Mouse (Mus musculus) intestine, embryonic 15.5 days (tissue): ENCODE measurements around the gene Top2b. TPM values are rescaled to one million over a fixed set of nuclear protein-coding genes. Genes with fewer than 3 reads are reported as not detected.
A peak's percentile ranks its signal among the peaks of the same experiment; 100 is the strongest.

ENCODE experiments used
- ATAC-seq: fragments of 200-750 bp; cut with Nextera tagmentation; 2 replicates; pipeline ENCODE4 v1.8.0; 2017; ENCODE audit warnings: moderate TSS enrichment, moderate library complexity
- H3K27ac ChIP-seq: fragments of 300-500 bp; sonication (generic); 2 replicates; pipeline ENCODE4 v1.5.1; 2015; ENCODE audit warnings: mild to moderate bottlenecking, inconsistent platforms
- H3K27me3 ChIP-seq: fragments of 300-500 bp; sonication (generic); replicated peaks from 2 replicates; pipeline ENCODE4 v1.6.1; 2015; ENCODE audit warnings: inconsistent platforms
- H3K36me3 ChIP-seq: fragments of 300-500 bp; sonication (generic); 2 replicates; pipeline ENCODE4 v1.6.1; 2015; ENCODE audit warnings: inconsistent platforms
- H3K4me1 ChIP-seq: fragments of 300-500 bp; sonication (generic); replicated peaks from 2 replicates; pipeline ENCODE4 v1.6.1; 2015; ENCODE audit warnings: inconsistent platforms
- H3K4me2 ChIP-seq: fragments of 300-500 bp; sonication (generic); replicated peaks from 2 replicates; pipeline ENCODE4 v1.6.1; 2015; ENCODE audit warnings: mild to moderate bottlenecking, inconsistent platforms
- H3K4me3 ChIP-seq: fragments of 300-500 bp; sonication (generic); replicated peaks from 2 replicates; pipeline ENCODE4 v1.5.1; 2015; ENCODE audit warnings: inconsistent platforms
- H3K9ac ChIP-seq: fragments of 300-500 bp; sonication (generic); 2 replicates; pipeline ENCODE4 v1.6.1; 2015; ENCODE audit warnings: inconsistent platforms
- H3K9me3 ChIP-seq: fragments of 300-500 bp; sonication (generic); 2 replicates; pipeline ENCODE4 v1.6.1; 2016; ENCODE audit warnings: inconsistent platforms
- WGBS: fragments of 180-500 bp; shearing (Covaris S2); methylation state at CpG from one replicate; pipeline ENCODE4 v1.1.7; 2015; 5-methylcytosine and 5-hydroxymethylcytosine counted together
- polyA plus RNA-seq: library from polyadenylated mRNA; unstranded; fragments of >200 nt; fragmentation: Nextera tagmentation; extraction: Ambion mirVana; gene quantifications from 2 replicates; pipeline ENCODE4 v1.2.1, GENCODE M21; 2015

Top2b gene
- 33.3 and 43.3 TPM in 2 replicates for polyA plus RNA-seq

- peak within 1 kb of the TSS; percentile 97 for H3K4me3 ChIP-seq
- peak within 1 kb of the TSS; percentile 99 for H3K9ac ChIP-seq
- H3K36me3 ChIP-seq: no peaks in the 10 kb centered on the region
- H3K27me3 ChIP-seq: no peaks in the 10 kb centered on the region
- 0% methylated on average over 32 of the region's 32 CpGs for WGBS
- peak within 1 kb of the TSS; percentile 98 for H3K27ac ChIP-seq
- peaks cover 8% of the 10 kb centered on the region; the same call in 1 of the 2 replicates for H3K4me1 ChIP-seq
- peak; percentile 99 for ATAC-seq
- peak within 1 kb of the TSS; percentile 82 for H3K4me2 ChIP-seq
- no peaks in the 10 kb centered on the region for H3K9me3 ChIP-seq
These were observed at the start of gene Top2b for GRCm38 (mm10) chr14:16364878-16365337. TSS of gene Top2b (plus strand) at chr14:16365179.

DNA sequence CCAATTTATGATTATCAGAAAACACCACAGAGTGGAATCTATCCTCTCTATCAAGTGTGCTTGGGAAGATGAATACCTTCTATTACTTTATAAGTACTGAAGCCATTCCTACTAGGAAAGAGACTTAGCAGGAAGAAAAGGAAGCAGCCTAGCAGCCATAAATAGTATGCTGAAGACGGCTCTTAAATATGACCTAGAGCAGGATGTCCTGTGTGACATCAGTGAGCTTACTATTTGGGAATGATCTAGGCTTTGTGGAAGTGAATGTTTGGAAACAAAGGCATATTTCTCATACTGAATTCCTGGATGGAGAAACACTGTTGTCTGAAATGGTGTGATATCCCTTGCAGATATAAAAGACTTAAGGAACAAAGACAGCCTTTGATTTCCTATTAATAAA, 48.3 kb upstream of the Top2b start:
- Histone ChIP-seq H3K9ac (no peak overlapping the region), H3K27me3 (no peaks in the 10 kb centered on the region), H3K9me3 (no peaks in the 10 kb centered on the region), H3K4me3 (no peak overlapping the region), H3K36me3 (no peaks in the 10 kb centered on the region), H3K4me1 (peaks cover 8% of the 10 kb centered on the region; the same call in 1 of the 2 replicates), H3K4me2 (no peak overlapping the region), H3K27ac (no peak overlapping the region)
- ATAC-seq: no peak
- 55% methylated on average over 1 of the region's 1 CpGs for WGBS

DNA sequence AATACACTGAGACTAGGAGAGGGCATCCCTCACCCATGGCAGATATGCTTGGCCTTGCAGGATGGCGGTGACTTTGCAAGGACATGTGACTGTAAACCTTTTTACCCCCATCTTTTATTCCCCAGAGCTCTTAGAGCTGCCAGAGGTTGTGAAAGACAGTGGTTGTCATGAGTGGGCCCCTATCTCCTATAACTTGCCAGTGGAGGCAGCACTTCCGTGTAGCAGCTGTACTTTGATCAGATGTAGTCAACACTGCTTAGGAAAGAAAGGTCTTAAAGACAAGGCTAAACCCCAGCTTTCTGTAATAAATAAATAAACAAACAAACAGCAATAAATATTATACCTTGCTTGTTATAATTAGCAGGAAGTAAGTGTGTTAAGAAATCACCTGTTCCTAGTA, 45.2 kb upstream of the Top2b start:
- Histone ChIP-seq H3K9ac (no peak overlapping the region), H3K4me1 (no peaks in the 10 kb centered on the region), H3K36me3 (no peaks in the 10 kb centered on the region), H3K27ac (no peak overlapping the region), H3K4me2 (no peak overlapping the region), H3K9me3 (no peaks in the 10 kb centered on the region), H3K27me3 (no peaks in the 10 kb centered on the region), H3K4me3 (no peak overlapping the region)
- WGBS: 68% methylated on average over 2 of the region's 2 CpGs
- ATAC-seq: peak; percentile 88

DNA sequence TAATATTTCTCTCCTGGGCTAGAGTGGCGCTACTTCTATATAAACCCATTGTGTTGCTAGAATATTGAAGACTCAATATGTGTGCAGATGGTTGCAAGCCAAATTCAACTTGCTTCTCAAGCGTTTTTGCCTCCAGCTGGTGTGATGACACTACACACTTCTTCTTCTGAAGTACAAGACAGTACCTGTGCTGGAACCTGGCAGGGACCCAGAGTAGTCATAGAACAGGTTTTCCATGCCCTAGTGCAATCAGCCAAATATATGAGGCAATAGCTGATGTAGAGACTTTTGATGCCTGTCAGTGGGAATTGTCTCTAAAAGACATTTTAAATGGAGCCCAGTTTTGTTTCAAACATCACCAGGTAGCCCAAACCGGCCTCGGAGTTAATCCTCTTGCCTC, 40.6 kb upstream of the Top2b start:
- no peaks in the 10 kb centered on the region for H3K4me1 ChIP-seq
- no peaks in the 10 kb centered on the region for H3K27me3 ChIP-seq
- 81% methylated on average over 4 of the region's 4 CpGs for WGBS
- no peak overlapping the region for H3K4me3 ChIP-seq
- ATAC-seq: no peak
- H3K9me3 ChIP-seq: no peaks in the 10 kb centered on the region
- no peak overlapping the region for H3K4me2 ChIP-seq
- no peaks in the 10 kb centered on the region for H3K36me3 ChIP-seq
- no peak overlapping the region for H3K27ac ChIP-seq
- no peak overlapping the region for H3K9ac ChIP-seq

GRCm38 (mm10) chr14:16325208-16325607, 39.8 kb upstream of the Top2b start:
- ATAC-seq: no peak
- H3K4me1 ChIP-seq: no peaks in the 10 kb centered on the region
- H3K27me3 ChIP-seq: no peaks in the 10 kb centered on the region
- H3K36me3 ChIP-seq: no peaks in the 10 kb centered on the region
- no peak overlapping the region for H3K27ac ChIP-seq
- no peak overlapping the region for H3K4me2 ChIP-seq
- 44% methylated on average over 1 of the region's 1 CpGs for WGBS
- no peak overlapping the region for H3K9ac ChIP-seq
- no peak overlapping the region for H3K4me3 ChIP-seq
- H3K9me3 ChIP-seq: no peaks in the 10 kb centered on the region

GRCm38 (mm10) chr14:16328531-16328930, 36.4 kb upstream of the Top2b start:
- no peak overlapping the region for H3K27ac ChIP-seq
- no peaks in the 10 kb centered on the region for H3K27me3 ChIP-seq
- H3K9ac ChIP-seq: no peak overlapping the region
- no peaks in the 10 kb centered on the region for H3K36me3 ChIP-seq
- 11% methylated on average over 2 of the region's 2 CpGs for WGBS
- no peaks in the 10 kb centered on the region for H3K4me1 ChIP-seq
- peak; percentile 88 for ATAC-seq
- no peak overlapping the region for H3K4me3 ChIP-seq
- no peaks in the 10 kb centered on the region for H3K9me3 ChIP-seq
- no peak overlapping the region for H3K4me2 ChIP-seq

- ATAC-seq: peak; percentile 4; the same call in 1 of the 2 replicates
- 0 out of 2 replicates have a peak overlapping the region, but pooled peaks have one; percentile 18 for H3K27ac ChIP-seq
- H3K9me3 ChIP-seq: no peaks in the 10 kb centered on the region
- H3K4me2 ChIP-seq: no peak overlapping the region
- H3K4me1 ChIP-seq: no peaks in the 10 kb centered on the region
- no peaks in the 10 kb centered on the region for H3K36me3 ChIP-seq
- H3K9ac ChIP-seq: no peak overlapping the region
- H3K27me3 ChIP-seq: no peaks in the 10 kb centered on the region
- WGBS: 46% methylated on average over 5 of the region's 5 CpGs
- H3K4me3 ChIP-seq: no peak overlapping the region
These were observed 36.0 kb upstream of the Top2b start for GRCm38 (mm10) chr14:16328959-16329480.

GRCm38 (mm10) chr14:16329756-16330155, 35.2 kb upstream of the Top2b start:
- H3K4me2 ChIP-seq: no peak overlapping the region
- no peak overlapping the region for H3K9ac ChIP-seq
- H3K4me3 ChIP-seq: no peak overlapping the region
- WGBS: 67% methylated on average over 3 of the region's 3 CpGs
- no peaks in the 10 kb centered on the region for H3K9me3 ChIP-seq
- no peaks in the 10 kb centered on the region for H3K36me3 ChIP-seq
- no peaks in the 10 kb centered on the region for H3K27me3 ChIP-seq
- no peaks in the 10 kb centered on the region for H3K4me1 ChIP-seq
- no peak overlapping the region for H3K27ac ChIP-seq
- ATAC-seq: no peak

- Histone ChIP-seq H3K36me3 (no peaks in the 10 kb centered on the region), H3K4me1 (0 out of 2 replicates have a peak, but pooled peaks cover 4% of the 10 kb centered on the region), H3K4me3 (no peak overlapping the region), H3K9ac (no peak overlapping the region), H3K27me3 (no peaks in the 10 kb centered on the region), H3K9me3 (no peaks in the 10 kb centered on the region), H3K4me2 (no peak overlapping the region), H3K27ac (no peak overlapping the region)
- ATAC-seq: no peak
- 90% methylated on average over 3 of the region's 3 CpGs for WGBS
These were observed 30.7 kb upstream of the Top2b start for GRCm38 (mm10) chr14:16334260-16334659.

DNA sequence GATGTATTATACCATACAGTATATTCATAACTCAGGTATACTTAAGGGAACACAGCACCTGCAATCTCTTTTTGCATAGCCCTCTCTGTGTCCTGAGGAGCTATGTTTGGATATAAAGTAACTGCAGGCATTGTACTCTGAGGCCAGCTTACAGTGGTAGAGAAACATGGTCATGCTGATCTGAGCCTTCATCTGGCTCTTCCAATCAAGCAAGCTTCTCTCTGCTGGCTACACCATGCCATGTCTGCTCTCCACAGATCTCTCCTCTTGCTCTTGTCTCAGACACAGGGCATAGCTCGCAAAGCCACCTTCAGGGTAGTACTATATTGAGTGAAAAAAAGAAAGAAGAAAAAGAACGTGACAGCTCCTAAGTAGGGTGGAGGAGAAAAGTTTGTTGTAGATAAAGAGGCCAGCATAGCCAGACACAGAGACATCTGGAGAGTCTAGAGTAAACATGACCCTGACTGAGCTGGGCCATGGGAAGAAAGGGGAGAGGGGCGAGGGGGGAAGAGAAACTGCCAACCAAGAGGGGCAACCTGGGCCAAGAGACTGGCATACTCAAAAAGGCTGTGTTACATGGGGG, 29.1 kb upstream of the Top2b start:
- Histone ChIP-seq H3K9me3 (no peaks in the 10 kb centered on the region), H3K27me3 (no peaks in the 10 kb centered on the region), H3K36me3 (no peaks in the 10 kb centered on the region), H3K4me3 (no peak overlapping the region), H3K4me2 (no peak overlapping the region), H3K27ac (no peak overlapping the region), H3K4me1 (0 out of 2 replicates have a peak, but pooled peaks cover 4% of the 10 kb centered on the region), H3K9ac (no peak overlapping the region)
- 23% methylated on average over 3 of the region's 3 CpGs for WGBS
- peak; percentile 47 for ATAC-seq

GRCm38 (mm10) chr14:16347505-16347904, 17.5 kb upstream of the Top2b start:
- WGBS: 65% methylated on average over 9 of the region's 9 CpGs
- no peak for ATAC-seq
- no peaks in the 10 kb centered on the region for H3K4me1 ChIP-seq

DNA sequence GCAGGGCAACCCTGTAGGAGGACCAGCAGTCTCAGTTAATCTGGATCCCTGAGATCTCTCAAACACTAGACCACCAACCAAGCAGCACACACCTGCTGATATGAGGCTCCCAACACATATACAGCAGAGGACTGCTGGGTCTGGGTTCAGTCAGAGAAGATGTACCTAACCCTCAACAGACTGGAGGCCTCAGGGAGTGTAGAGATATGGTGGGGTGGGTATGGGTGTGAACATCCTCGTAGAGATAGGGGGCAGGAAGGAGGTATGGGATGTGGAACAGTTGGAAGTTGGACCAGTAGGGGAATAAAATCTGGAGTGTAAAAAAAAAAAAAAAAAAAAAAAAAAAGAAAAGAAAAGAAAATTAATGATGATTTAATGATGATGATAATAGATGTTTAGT, 5.3 kb upstream of the Top2b start:
- Histone ChIP-seq H3K9me3 (no peaks in the 10 kb centered on the region), H3K27me3 (no peaks in the 10 kb centered on the region), H3K4me3 (no peak overlapping the region), H3K9ac (no peak overlapping the region), H3K4me1 (peaks cover 6% of the 10 kb centered on the region; the same call in 1 of the 2 replicates), H3K36me3 (no peaks in the 10 kb centered on the region), H3K27ac (no peak overlapping the region), H3K4me2 (no peak overlapping the region)
- 56% methylated on average over 1 of the region's 1 CpGs for WGBS
- no peak for ATAC-seq

More at GRCm38 (mm10) chr14:16347505-16347904, 17.5 kb upstream of the Top2b start:
- no peak overlapping the region for H3K27ac ChIP-seq
- no peaks in the 10 kb centered on the region for H3K36me3 ChIP-seq
- H3K9ac ChIP-seq: no peak overlapping the region
- H3K27me3 ChIP-seq: no peaks in the 10 kb centered on the region
- H3K9me3 ChIP-seq: no peaks in the 10 kb centered on the region
- H3K4me3 ChIP-seq: no peak overlapping the region
- H3K4me2 ChIP-seq: no peak overlapping the region
